Mouse (Mus musculus): ENCODE measurements around the gene Npffr2.

DNA sequence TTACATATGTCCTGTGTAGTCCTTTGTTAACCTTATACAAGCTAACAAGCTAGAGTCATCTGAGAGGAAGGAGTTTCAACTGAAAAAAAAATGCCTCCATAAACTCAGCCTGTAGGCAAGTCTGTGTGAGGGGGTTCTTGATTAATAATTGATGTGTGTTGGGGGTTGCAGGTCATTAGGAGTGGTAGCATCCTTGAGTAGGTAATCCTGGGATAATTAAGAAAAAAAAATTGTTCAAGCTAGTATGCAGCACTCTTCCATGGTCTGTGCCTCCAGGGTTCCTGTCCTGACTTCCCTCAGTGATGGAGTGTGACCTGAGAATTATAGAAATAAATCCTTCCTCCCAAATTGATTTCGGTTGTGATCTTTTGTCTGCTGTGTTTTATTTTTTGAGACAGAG lies 52.0 kb downstream of the Npffr2 start:
- TF ChIP-seq CTCF (IDR thresholded peaks at IDR 0.05) (no peak), POLR2A (IDR thresholded peaks at IDR 0.05; ENCODE audit: insufficient read depth, low read depth, low read length) (no peak), EP300 (IDR thresholded peaks at IDR 0.05; ENCODE audit: insufficient read depth, low read depth, low read length) (no peak)
